Comparison of ENCODE assay signal across 13 mouse cellular contexts in genomic region chr8:61402861-61403260, GRCm38 (mm10).
DNase-seq lines count a peak whose midpoint lies in the region; ATAC-seq lines count a peak whose summit lies in the region.
"Had no signal": no experiment of that assay in that cellular context is flagged by ENCODE, and none has a peak within 500 bp of the region (broad histone marks: within the 10 kb centered on the region; RNA-seq: fewer than 3 reads in every experiment).

No protein-coding gene starts in this region.

- peaks cover 2% of the 10 kb centered on the region for H3K4me1 ChIP-seq in liver, embryonic 12.5 days
- H3K4me1 ChIP-seq in liver, embryonic 11.5 days (replicated peaks; ENCODE audit: control insufficient read depth, insufficient read depth, low read length): peaks cover 3% of the 10 kb centered on the region; the same call in 1 of the 2 replicates
- peaks cover 16% of the 10 kb centered on the region for H3K4me1 ChIP-seq in forebrain, embryonic 14.5 days (ENCODE audit: control insufficient read depth, insufficient read depth, low read length)
- H3K4me1 ChIP-seq in intestine, embryonic 15.5 days (replicated peaks): peaks cover 9% of the 10 kb centered on the region
- H3K4me1 ChIP-seq in midbrain, embryonic 16.5 days (ENCODE audit: control insufficient read depth, insufficient read depth, low read length): peaks cover 22% of the 10 kb centered on the region

- H3K9ac ChIP-seq in liver, embryonic 12.5 days: no peak overlapping the region
- H3K9ac ChIP-seq in liver, embryonic 11.5 days (ENCODE audit: low read depth, low read length): no peak overlapping the region
- H3K9ac ChIP-seq in forebrain, embryonic 14.5 days (ENCODE audit: low read length): no peak overlapping the region
- H3K9ac ChIP-seq in intestine, embryonic 15.5 days: no peak overlapping the region
- H3K9ac ChIP-seq in midbrain, embryonic 16.5 days (ENCODE audit: low read depth, low read length): no peak overlapping the region
- H3K9ac ChIP-seq: embryonic facial prominence, embryonic 15.5 days had no signal

- DNase-seq in liver, embryonic 11.5 days (ENCODE audit: low spot score): no peak
- DNase-seq in forebrain, embryonic 14.5 days (ENCODE audit: low spot score): no peak
- DNase-seq in layer of hippocampus, postnatal 25 days (ENCODE audit: extremely low spot score in 1 of 2, low spot score in 1 of 2): no peak
- no peak for DNase-seq in Muller cell, postnatal 12 days (ENCODE audit: inconsistent ontology term)
- DNase-seq: cerebellum, postnatal 36 days; lung, postnatal 36 days; right cerebral cortex, postnatal 4 days; thymus, postnatal 36 days had no signal

- peak overlapping the region; percentile 16; the same call in 1 of the 2 replicates for H3K27ac ChIP-seq in liver, embryonic 12.5 days
- H3K27ac ChIP-seq in liver, embryonic 11.5 days (ENCODE audit: low read depth, low read length): no peak overlapping the region
- H3K27ac ChIP-seq in forebrain, embryonic 14.5 days (ENCODE audit: low read depth, low read length): peak overlapping the region; percentile 63
- peak overlapping the region; percentile 65 for H3K27ac ChIP-seq in intestine, embryonic 15.5 days
- H3K27ac ChIP-seq in midbrain, embryonic 16.5 days (ENCODE audit: low read length): peak overlapping the region; percentile 72
- H3K27ac ChIP-seq: embryonic facial prominence, embryonic 15.5 days had no signal

- 0 out of 2 replicates have a peak, but pooled peaks have one; percentile 32 for ATAC-seq in liver, embryonic 12.5 days
- no peak for ATAC-seq in liver, embryonic 11.5 days (replicated peaks; ENCODE audit: low FRiP score)
- ATAC-seq in forebrain, embryonic 14.5 days: 0 out of 2 replicates have a peak, but pooled peaks have one; percentile 5
- peak; percentile 48 for ATAC-seq in intestine, embryonic 15.5 days
- peak; percentile 39; the same call in 1 of the 2 replicates for ATAC-seq in midbrain, embryonic 16.5 days
- ATAC-seq: CD4-positive, CD25-positive, alpha-beta regulatory T cell, adult 4 months had no signal

- H3K9me3 ChIP-seq in liver, embryonic 12.5 days (replicated peaks): no peaks in the 10 kb centered on the region
- H3K9me3 ChIP-seq in liver, embryonic 11.5 days (ENCODE audit: control insufficient read depth, low read length): no peaks in the 10 kb centered on the region
- H3K9me3 ChIP-seq in forebrain, embryonic 14.5 days (replicated peaks; ENCODE audit: control insufficient read depth, low read length): no peaks in the 10 kb centered on the region
- H3K9me3 ChIP-seq in intestine, embryonic 15.5 days: no peaks in the 10 kb centered on the region
- H3K9me3 ChIP-seq in midbrain, embryonic 16.5 days (replicated peaks; ENCODE audit: control insufficient read depth, low read length, poor library complexity, severe bottlenecking): no peaks in the 10 kb centered on the region
- H3K9me3 ChIP-seq: embryonic facial prominence, embryonic 15.5 days had no signal

- H3K4me2 ChIP-seq in liver, embryonic 12.5 days: no peak overlapping the region
- no peak overlapping the region for H3K4me2 ChIP-seq in liver, embryonic 11.5 days
- H3K4me2 ChIP-seq in forebrain, embryonic 14.5 days (ENCODE audit: low read length): no peak overlapping the region
- H3K4me2 ChIP-seq in intestine, embryonic 15.5 days (replicated peaks): no peak overlapping the region
- H3K4me2 ChIP-seq in midbrain, embryonic 16.5 days (ENCODE audit: low read length): no peak overlapping the region
- H3K4me2 ChIP-seq: embryonic facial prominence, embryonic 15.5 days had no signal

- 64% methylated on average over 7 of the region's 7 CpGs for WGBS in liver, embryonic 12.5 days (ENCODE audit: insufficient replicate concordance)
- WGBS in liver, embryonic 11.5 days: 74% methylated on average over 7 of the region's 7 CpGs
- 66% methylated on average over 7 of the region's 7 CpGs for WGBS in forebrain, embryonic 14.5 days
- 65% methylated on average over 7 of the region's 7 CpGs for WGBS in intestine, embryonic 15.5 days
- WGBS in midbrain, embryonic 16.5 days: 55% methylated on average over 7 of the region's 7 CpGs

- H3K27me3 ChIP-seq in liver, embryonic 12.5 days (replicated peaks): no peaks in the 10 kb centered on the region
- no peaks in the 10 kb centered on the region for H3K27me3 ChIP-seq in liver, embryonic 11.5 days (replicated peaks; ENCODE audit: control insufficient read depth, insufficient read depth, low read length)
- H3K27me3 ChIP-seq in forebrain, embryonic 14.5 days (replicated peaks; ENCODE audit: control insufficient read depth, insufficient read depth, low read length): no peaks in the 10 kb centered on the region
- H3K27me3 ChIP-seq in intestine, embryonic 15.5 days (replicated peaks): no peaks in the 10 kb centered on the region
- H3K27me3 ChIP-seq in midbrain, embryonic 16.5 days (ENCODE audit: control insufficient read depth, insufficient read depth, low read depth, low read length): no peaks in the 10 kb centered on the region
- H3K27me3 ChIP-seq: embryonic facial prominence, embryonic 15.5 days had no signal

- no peaks in the 10 kb centered on the region for H3K36me3 ChIP-seq in liver, embryonic 12.5 days
- no peaks in the 10 kb centered on the region for H3K36me3 ChIP-seq in liver, embryonic 11.5 days (ENCODE audit: control insufficient read depth, insufficient read depth, low read length)
- no peaks in the 10 kb centered on the region for H3K36me3 ChIP-seq in forebrain, embryonic 14.5 days (ENCODE audit: control insufficient read depth, insufficient read depth, low read length)
- no peaks in the 10 kb centered on the region for H3K36me3 ChIP-seq in intestine, embryonic 15.5 days
- H3K36me3 ChIP-seq in midbrain, embryonic 16.5 days (ENCODE audit: control insufficient read depth, insufficient read depth, low read length): no peaks in the 10 kb centered on the region
- H3K36me3 ChIP-seq: embryonic facial prominence, embryonic 15.5 days had no signal

- H3K4me3 ChIP-seq in liver, embryonic 12.5 days: no peak overlapping the region
- H3K4me3 ChIP-seq in liver, embryonic 11.5 days (ENCODE audit: low read depth, low read length): no peak overlapping the region
- no peak overlapping the region for H3K4me3 ChIP-seq in forebrain, embryonic 14.5 days (ENCODE audit: low read depth, low read length)
- no peak overlapping the region for H3K4me3 ChIP-seq in intestine, embryonic 15.5 days (replicated peaks)
- no peak overlapping the region for H3K4me3 ChIP-seq in midbrain, embryonic 16.5 days (ENCODE audit: low read depth, low read length)
- H3K4me3 ChIP-seq: embryonic facial prominence, embryonic 15.5 days had no signal
